Mouse (Mus musculus) cerebellum, adult 2 months (tissue): ENCODE data around the gene Fam19a3.

ENCODE experiments used
- CTCF ChIP-seq: fragments of 200-500 bp; IDR thresholded peaks from 2 replicates; pipeline ENCODE4 v1.5.1; 2011; ENCODE audit warnings: low read depth, mild to moderate bottlenecking, control low read depth, low read length, moderate library complexity, borderline replicate concordance; ENCODE audit not compliant: insufficient read depth
- POLR2A ChIP-seq: fragments of 200-500 bp; IDR thresholded peaks from 2 replicates; pipeline ENCODE4 v1.6.1; 2011; ENCODE audit warnings: low read length, control low read depth, borderline replicate concordance; ENCODE audit not compliant: insufficient read depth

DNA sequence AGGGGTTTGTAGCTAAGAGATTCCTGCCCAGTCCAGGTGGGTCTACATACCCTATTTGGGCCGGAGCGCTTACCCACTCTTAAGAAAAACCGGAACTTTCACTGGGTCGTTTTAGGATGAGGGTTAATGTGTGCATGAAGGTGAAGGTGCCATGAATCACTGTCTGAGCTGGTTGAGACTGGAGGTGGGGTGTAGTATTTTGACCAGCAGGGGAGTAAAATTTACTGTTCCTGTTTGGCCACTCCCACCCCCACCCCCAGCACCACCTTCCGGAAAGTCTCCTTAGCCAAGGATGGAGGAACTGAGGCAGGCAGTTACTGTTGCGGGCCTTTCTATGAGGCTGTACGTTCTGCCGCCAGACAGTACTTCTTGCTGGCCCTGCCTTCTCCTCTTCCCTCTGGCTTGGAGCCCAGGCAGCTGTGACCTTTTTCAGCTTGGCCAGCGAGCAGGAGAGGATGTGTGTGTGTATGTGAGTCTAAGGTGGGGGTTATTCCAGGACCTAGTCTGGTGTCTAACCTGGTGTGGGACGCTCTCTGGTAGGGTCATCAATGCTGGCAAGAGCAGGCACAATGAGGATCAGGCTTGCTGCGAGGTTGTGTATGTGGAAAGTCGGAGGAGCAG is 531 bp upstream of the Fam19a3 start:
- TF ChIP-seq CTCF (no peak), POLR2A (no peak)
